Mouse (Mus musculus): ENCODE results near the gene Tgfbr3l. TPM values are rescaled to one million over a fixed set of nuclear protein-coding genes. Genes with fewer than 3 reads are reported as not detected.
A peak's percentile ranks its signal among the peaks of the same experiment; 100 is the strongest.

The Tgfbr3l gene
- 1.1 and 1.6 TPM in 2 replicates for total RNA-seq (2012; rRNA removed)

GRCm38 (mm10) chr8:4247951-4248540 lies at the start of gene Tgfbr3l:
Gene Tgfbr3l, plus strand, starts transcription at chr8:4248214.
- peak within 1 kb of the TSS; percentile 19; the same call in 1 of the 2 replicates for H3K9ac ChIP-seq (ENCODE audit: insufficient read depth, low read depth, low read length, poor library complexity, severe bottlenecking)

GRCm38 (mm10) chr8:4201321-4201720 lies 46.7 kb upstream of the Tgfbr3l start:
- no peaks in the 10 kb centered on the region for H3K36me3 ChIP-seq (ENCODE audit: control insufficient read depth, insufficient read depth, low read length, poor library complexity, severe bottlenecking)
- DNase-seq (ENCODE audit: low read depth, low spot score) = no peak
- no peaks in the 10 kb centered on the region for H3K4me1 ChIP-seq (ENCODE audit: control insufficient read depth in 2 of 2, insufficient read depth in 2 of 2, low read length in 2 of 2, poor library complexity in 1 of 2)
- in situ Hi-C loops (cut with MboI; ENCODE audit: low sequenced_read_pairs in 2 of 2, unreplicated experiment in 2 of 2) = no loop called here
- H3K9ac ChIP-seq (ENCODE audit: insufficient read depth, low read depth, low read length, poor library complexity, severe bottlenecking) = no peak overlapping the region
- H3K4me3 ChIP-seq (ENCODE audit: insufficient read depth in 1 of 2, low read depth in 1 of 2, low read length in 2 of 2, poor library complexity in 1 of 2, severe bottlenecking in 1 of 2) = no peak overlapping the region
- TF ChIP-seq MAFK (IDR thresholded peaks at IDR 0.05; ENCODE audit: insufficient read depth, low read depth, low read length) = no peak
- TF ChIP-seq ZNF384 (IDR thresholded peaks at IDR 0.05; ENCODE audit: low read depth, low read length) = no peak
- no peak for TF ChIP-seq ZC3H11A (IDR thresholded peaks at IDR 0.05; ENCODE audit: borderline replicate concordance, low read depth, low read length)
- H3K27ac ChIP-seq (ENCODE audit: insufficient read depth, low read depth, low read length, poor library complexity, severe bottlenecking) = no peak overlapping the region
- no peaks in the 10 kb centered on the region for H3K9me3 ChIP-seq (ENCODE audit: control insufficient read depth, insufficient read depth, low read depth, low read length)

More at GRCm38 (mm10) chr8:4247951-4248540, at the start of gene Tgfbr3l:
- no peaks in the 10 kb centered on the region for H3K9me3 ChIP-seq (ENCODE audit: control insufficient read depth, insufficient read depth, low read depth, low read length)
- no peak within 1 kb of the TSS for H3K27ac ChIP-seq (ENCODE audit: insufficient read depth, low read depth, low read length, poor library complexity, severe bottlenecking)
- peaks cover 8 to 16% of the 10 kb centered on the region in 2 experiments; a peak in 2 of 4 replicates for H3K4me1 ChIP-seq (ENCODE audit: control insufficient read depth in 2 of 2, insufficient read depth in 2 of 2, low read length in 2 of 2, poor library complexity in 1 of 2)
- peaks cover 29% of the 10 kb centered on the region for H3K36me3 ChIP-seq (ENCODE audit: control insufficient read depth, insufficient read depth, low read length, poor library complexity, severe bottlenecking)
- DNase-seq (ENCODE audit: low read depth, low spot score) = no peak
- in situ Hi-C loops (cut with MboI; ENCODE audit: low sequenced_read_pairs in 2 of 2, unreplicated experiment in 2 of 2) = no loop called here
- peak within 1 kb of the TSS; percentile 16 to 45; a peak in 2 of 4 replicates for H3K4me3 ChIP-seq (ENCODE audit: insufficient read depth in 1 of 2, low read depth in 1 of 2, low read length in 2 of 2, poor library complexity in 1 of 2, severe bottlenecking in 1 of 2)
- TF ChIP-seq ZNF384 (IDR thresholded peaks at IDR 0.05; ENCODE audit: low read depth, low read length) (no peak), CHD2 (IDR thresholded peaks at IDR 0.05; ENCODE audit: low read depth, low read length) (no peak)

GRCm38 (mm10) chr8:4205246-4206123 lies 42.5 kb upstream of the Tgfbr3l start:
- no peak overlapping the region for H3K27ac ChIP-seq (ENCODE audit: insufficient read depth, low read depth, low read length, poor library complexity, severe bottlenecking)
- no peak for TF ChIP-seq MAFK (IDR thresholded peaks at IDR 0.05; ENCODE audit: insufficient read depth, low read depth, low read length)
- TF ChIP-seq ZC3H11A (IDR thresholded peaks at IDR 0.05; ENCODE audit: borderline replicate concordance, low read depth, low read length) = no peak
- no peak for TF ChIP-seq ZNF384 (IDR thresholded peaks at IDR 0.05; ENCODE audit: low read depth, low read length)
- TF ChIP-seq HCFC1 (IDR thresholded peaks at IDR 0.05; ENCODE audit: borderline replicate concordance, insufficient read depth, low read length) = no peak
- no peak for TF ChIP-seq CHD2 (IDR thresholded peaks at IDR 0.05; ENCODE audit: low read depth, low read length)
- in situ Hi-C loops (cut with MboI; ENCODE audit: low sequenced_read_pairs in 2 of 2, unreplicated experiment in 2 of 2) = no loop called here
- 0 out of 2 replicates have a peak, but pooled peaks cover 1% of the 10 kb centered on the region for H3K9me3 ChIP-seq (ENCODE audit: control insufficient read depth, insufficient read depth, low read depth, low read length)
- peak; percentile 31 for DNase-seq (ENCODE audit: low read depth, low spot score)
- no peaks in the 10 kb centered on the region for H3K36me3 ChIP-seq (ENCODE audit: control insufficient read depth, insufficient read depth, low read length, poor library complexity, severe bottlenecking)
- H3K9ac ChIP-seq (ENCODE audit: insufficient read depth, low read depth, low read length, poor library complexity, severe bottlenecking) = peak overlapping the region; percentile 8; the same call in 1 of the 2 replicates
- H3K4me1 ChIP-seq (ENCODE audit: control insufficient read depth in 2 of 2, insufficient read depth in 2 of 2, low read length in 2 of 2, poor library complexity in 1 of 2) = peaks cover 0 to 2% of the 10 kb centered on the region in 2 experiments; a peak in 1 of 4 replicates
- peak overlapping the region; percentile 42 to 43 for H3K4me3 ChIP-seq (ENCODE audit: insufficient read depth in 1 of 2, low read depth in 1 of 2, low read length in 2 of 2, poor library complexity in 1 of 2, severe bottlenecking in 1 of 2)

- Histone ChIP-seq H3K4me3 (ENCODE audit: insufficient read depth in 1 of 2, low read depth in 1 of 2, low read length in 2 of 2, poor library complexity in 1 of 2, severe bottlenecking in 1 of 2) (peak overlapping the region; percentile 42 to 43; a peak in 3 of 4 replicates), H3K27ac (ENCODE audit: insufficient read depth, low read depth, low read length, poor library complexity, severe bottlenecking) (no peak overlapping the region), H3K4me1 (ENCODE audit: control insufficient read depth in 2 of 2, insufficient read depth in 2 of 2, low read length in 2 of 2, poor library complexity in 1 of 2) (peaks cover 0 to 2% of the 10 kb centered on the region in 2 experiments; a peak in 1 of 4 replicates), H3K36me3 (ENCODE audit: control insufficient read depth, insufficient read depth, low read length, poor library complexity, severe bottlenecking) (no peaks in the 10 kb centered on the region), H3K9ac (ENCODE audit: insufficient read depth, low read depth, low read length, poor library complexity, severe bottlenecking) (peak overlapping the region; percentile 17; the same call in 1 of the 2 replicates), H3K9me3 (ENCODE audit: control insufficient read depth, insufficient read depth, low read depth, low read length) (0 out of 2 replicates have a peak, but pooled peaks cover 1% of the 10 kb centered on the region)
- DNase-seq (ENCODE audit: low read depth, low spot score) = no peak
- in situ Hi-C loops (cut with MboI; ENCODE audit: low sequenced_read_pairs in 2 of 2, unreplicated experiment in 2 of 2) = no loop called here
- TF ChIP-seq CHD2 (IDR thresholded peaks at IDR 0.05; ENCODE audit: low read depth, low read length) (no peak), MAFK (IDR thresholded peaks at IDR 0.05; ENCODE audit: insufficient read depth, low read depth, low read length) (no peak), ZC3H11A (IDR thresholded peaks at IDR 0.05; ENCODE audit: borderline replicate concordance, low read depth, low read length) (no peak), HCFC1 (IDR thresholded peaks at IDR 0.05; ENCODE audit: borderline replicate concordance, insufficient read depth, low read length) (no peak), ZNF384 (IDR thresholded peaks at IDR 0.05; ENCODE audit: low read depth, low read length) (no peak)
Observed at GRCm38 (mm10) chr8:4206182-4207015, 41.6 kb upstream of the Tgfbr3l start.
